Mouse (Mus musculus): ENCODE measurements around the gene Wwtr1.

DNA sequence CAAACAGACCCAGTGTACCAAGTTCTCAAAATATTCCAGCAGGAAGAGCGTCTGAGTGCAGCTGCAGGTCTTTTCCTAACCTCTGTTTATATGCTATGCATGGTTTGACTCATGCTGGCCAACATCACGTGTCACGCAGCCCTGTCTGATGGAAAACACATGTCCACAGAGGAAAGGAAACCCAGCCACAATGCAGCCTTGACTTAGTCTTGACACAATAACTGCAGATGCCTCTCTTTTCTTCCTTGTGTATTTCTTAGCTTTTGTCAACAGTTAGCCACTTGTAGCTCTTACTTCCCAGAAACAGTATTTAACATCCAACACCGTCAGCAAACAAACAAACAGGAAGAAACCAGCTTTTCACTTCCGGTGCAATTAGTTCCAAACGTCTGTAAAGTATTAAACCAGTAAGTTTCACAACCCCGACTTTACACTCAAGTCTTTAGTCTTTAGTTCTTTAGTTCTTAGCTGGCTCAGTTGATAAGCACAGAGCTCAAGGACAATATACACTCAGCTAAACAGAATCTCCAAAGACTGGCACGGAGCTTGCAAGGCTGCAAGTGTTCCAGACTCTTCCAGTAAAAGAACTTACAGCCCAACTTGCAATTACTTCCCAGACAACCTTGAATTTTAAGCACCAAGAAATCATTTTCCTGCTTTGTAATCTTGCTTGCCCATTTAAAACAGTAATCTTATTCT is 88.1 kb downstream of the Wwtr1 start:
- no peak for TF ChIP-seq CTCF (IDR thresholded peaks at IDR 0.05; ENCODE audit: insufficient read depth, low read length)
- no peak for TF ChIP-seq POLR2A (IDR thresholded peaks at IDR 0.05; ENCODE audit: borderline replicate concordance, extremely low read depth, low read depth, low read length)

All from lung, adult 2 months (tissue).